In the genomic region with DNA sequence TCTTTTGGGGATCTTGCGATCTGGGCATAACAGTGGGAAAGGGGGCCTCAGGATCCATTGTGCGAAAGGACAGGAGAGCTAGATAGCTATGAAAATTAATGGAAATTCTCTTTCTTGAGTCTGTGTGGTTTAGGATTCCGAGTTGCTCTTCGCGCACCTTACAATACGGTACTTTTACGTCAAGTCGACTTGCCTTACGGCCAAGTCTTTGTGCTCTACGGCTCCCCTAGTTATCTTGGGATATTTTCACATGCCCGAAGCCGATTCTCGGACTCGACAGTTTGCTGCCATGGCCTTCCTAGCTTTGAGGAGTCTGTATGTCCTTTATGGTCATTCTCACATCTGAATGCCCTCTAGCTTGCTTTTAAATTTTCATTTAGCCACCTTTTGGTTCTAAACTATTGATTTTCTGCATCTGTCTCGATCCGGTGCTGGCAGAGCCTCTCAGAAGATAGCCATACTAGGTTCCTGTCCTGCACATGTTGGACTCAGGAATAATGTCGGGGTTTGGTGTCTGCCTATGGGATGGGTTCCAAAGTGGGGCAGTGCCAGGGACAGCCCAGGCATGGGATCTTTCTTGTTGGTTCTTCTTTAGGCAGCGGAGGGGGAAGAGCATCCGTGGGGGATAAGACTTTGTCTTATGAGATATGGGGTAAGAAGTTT, we compare ENCODE assay signal across 8 mouse cellular contexts.
DNase-seq lines count a peak whose midpoint lies in the region; ATAC-seq lines count a peak whose summit lies in the region.
"Had no signal": no experiment of that assay in that cellular context is flagged by ENCODE, and none has a peak within 500 bp of the region (broad histone marks: within the 10 kb centered on the region; RNA-seq: fewer than 3 reads in every experiment).

No protein-coding gene starts in this region.

- ATAC-seq in hindbrain, embryonic 15.5 days (ENCODE audit: low FRiP score, low read depth), result peak; percentile 72
- ATAC-seq in megakaryocyte, adult 5-6 weeks (ENCODE audit: poor library complexity, severe bottlenecking), result peak; percentile 88

- H3K4me3 ChIP-seq in hindbrain, embryonic 15.5 days, result peak overlapping the region; percentile 43
- H3K4me3 ChIP-seq: myocyte had no signal

- no peaks in the 10 kb centered on the region for H3K9me3 ChIP-seq in hindbrain, embryonic 15.5 days

- 0 out of 2 replicates have a peak overlapping the region, but pooled peaks have one; percentile 48 for H3K27ac ChIP-seq in hindbrain, embryonic 15.5 days (replicated peaks)

- no peaks in the 10 kb centered on the region for H3K27me3 ChIP-seq in hindbrain, embryonic 15.5 days

- H3K9ac ChIP-seq in hindbrain, embryonic 15.5 days, result peak overlapping the region; percentile 22; the same call in 1 of the 2 replicates

- H3K4me2 ChIP-seq in hindbrain, embryonic 15.5 days, result peak overlapping the region; percentile 36

- H3K36me3 ChIP-seq in hindbrain, embryonic 15.5 days, result no peaks in the 10 kb centered on the region

- 60% methylated on average over 19 of the region's 19 CpGs for WGBS in hindbrain, embryonic 15.5 days

- DNase-seq in adrenal gland, adult 2 months, result peak; percentile 32
- DNase-seq in cerebellum, postnatal 10 days, result peak; percentile 47 to 69
- peak; percentile 37 to 55 for DNase-seq in frontal cortex, postnatal 10 days (ENCODE audit: low spot score in 2 of 2)
- DNase-seq in left cerebral cortex, adult 8-10 months (ENCODE audit: low spot score in 2 of 2), result peak; percentile 29 to 54
- peak; percentile 22 for DNase-seq in right cerebral cortex, postnatal 14 days

- no peaks in the 10 kb centered on the region for H3K4me1 ChIP-seq in hindbrain, embryonic 15.5 days (replicated peaks)

Comparison
In these comparisons a context has a peak if more than half of its experiments do, and no peak if none do; other contexts are left out.
1. Peak in every context shown above with its lines: DNase-seq, ATAC-seq, H3K4me3 ChIP-seq and H3K27ac ChIP-seq.